Mouse (Mus musculus) brain, embryonic 14.5 days (tissue): ENCODE data around the gene Anks1b.

Source experiments
- CTCF ChIP-seq: fragments of 200-500 bp; IDR thresholded peaks from 2 replicates; pipeline ENCODE4 v1.5.1; 2012; ENCODE audit warnings: inconsistent platforms, mild to moderate bottlenecking, moderate library complexity, borderline replicate concordance; ENCODE audit not compliant: insufficient read depth, insufficient read length; ENCODE audit errors: extremely low read depth
- POLR2A ChIP-seq: fragments of 200-500 bp; IDR thresholded peaks from 2 replicates; pipeline ENCODE4 v1.6.1; 2012; ENCODE audit warnings: mild to moderate bottlenecking, inconsistent platforms, borderline replicate concordance; ENCODE audit not compliant: poor library complexity, insufficient read depth, insufficient read length, severe bottlenecking; ENCODE audit errors: extremely low read depth

GRCm38 (mm10) chr10:90535370-90535769 lies 662.1 kb downstream of the Anks1b start:
- TF ChIP-seq POLR2A = no peak
- TF ChIP-seq CTCF = no peak
